Mouse (Mus musculus) thymus, adult 2 months (tissue): ENCODE data around the gene Man1c1.

Source experiments
- CTCF ChIP-seq: fragments of 200-500 bp; IDR thresholded peaks from 2 replicates; pipeline ENCODE4 v1.5.1; 2012; ENCODE audit warnings: mild to moderate bottlenecking, control low read depth, low read length, moderate library complexity, borderline replicate concordance; ENCODE audit not compliant: control insufficient read depth, poor library complexity, insufficient read depth; ENCODE audit errors: extremely low read depth
- POLR2A ChIP-seq: fragments of 200-500 bp; IDR thresholded peaks from 2 replicates; pipeline ENCODE4 v1.6.1; 2012; ENCODE audit warnings: mild to moderate bottlenecking, low read length, control low read depth, moderate library complexity; ENCODE audit not compliant: control insufficient read depth, poor library complexity, insufficient read depth; ENCODE audit errors: extremely low read depth

DNA sequence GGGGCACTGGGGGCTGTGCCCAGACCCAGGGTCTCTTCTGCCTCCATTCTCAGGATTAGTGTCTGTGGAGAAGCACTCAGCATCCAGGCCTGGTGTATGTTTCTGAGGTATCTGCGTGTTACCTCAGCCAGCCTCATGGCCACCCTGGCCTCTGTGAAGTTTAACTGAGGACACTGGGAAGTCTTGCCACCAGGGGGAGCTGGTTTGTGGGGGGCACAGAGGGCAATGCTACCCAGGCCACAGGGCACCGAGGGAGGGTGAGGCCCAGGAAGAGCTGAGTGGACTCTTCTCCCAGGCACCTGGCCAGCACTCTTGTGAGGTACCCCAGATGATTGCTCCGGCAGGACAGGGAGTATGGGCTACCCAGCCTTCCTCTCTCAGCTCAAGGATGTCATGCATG is 120.6 kb downstream of the Man1c1 start:
- no peak for TF ChIP-seq POLR2A
- peak; percentile 75; the same call in 1 of the 2 replicates for TF ChIP-seq CTCF
